Mouse (Mus musculus): ENCODE results near the gene Ubac2. TPM values are rescaled to one million over a fixed set of nuclear protein-coding genes. Genes with fewer than 3 reads are reported as not detected.

The Ubac2 gene
- total RNA-seq, 2 experiments from 2014 or later = 31.5 to 35.8 TPM

- no peak for TF ChIP-seq CTCF (IDR thresholded peaks at IDR 0.05)
- Histone ChIP-seq H3K27ac (no peak overlapping the region), H3K4me3 (no peak overlapping the region)
- no peak for DNase-seq
- intact Hi-C loops (cut with DNase I) = no loop called here
These were observed 81.6 kb downstream of the Ubac2 start for GRCm38 (mm10) chr14:121960031-121960430.

GRCm38 (mm10) chr14:121960531-121960930 is 82.1 kb downstream of the Ubac2 start:
- H3K4me3 ChIP-seq = no peak overlapping the region
- DNase-seq = no peak
- no peak for TF ChIP-seq CTCF (IDR thresholded peaks at IDR 0.05)
- intact Hi-C loops (cut with DNase I) = no loop called here
- H3K27ac ChIP-seq = no peak overlapping the region

GRCm38 (mm10) chr14:121960997-121961396 is 82.6 kb downstream of the Ubac2 start:
- H3K4me3 ChIP-seq = no peak overlapping the region
- no peak for DNase-seq
- no peak overlapping the region for H3K27ac ChIP-seq
- no peak for TF ChIP-seq CTCF (IDR thresholded peaks at IDR 0.05)
- intact Hi-C loops (cut with DNase I) = no loop called here

GRCm38 (mm10) chr14:121961496-121962127 is 83.2 kb downstream of the Ubac2 start:
- Histone ChIP-seq H3K4me3 (peak overlapping the region; percentile 11), H3K27ac (peak overlapping the region; percentile 41; the same call in 1 of the 2 replicates)
- no peak for DNase-seq
- TF ChIP-seq CTCF (IDR thresholded peaks at IDR 0.05) = no peak
- intact Hi-C loops (cut with DNase I) = no loop called here

- DNase-seq = no peak
- H3K4me3 ChIP-seq = peak overlapping the region; percentile 11
- intact Hi-C loops (cut with DNase I) = no loop called here
- no peak for TF ChIP-seq CTCF (IDR thresholded peaks at IDR 0.05)
- H3K27ac ChIP-seq = peak overlapping the region; percentile 41; the same call in 1 of the 2 replicates
These were observed 83.9 kb downstream of the Ubac2 start for GRCm38 (mm10) chr14:121962128-121962890.

GRCm38 (mm10) chr14:121963251-121963941 is 85.0 kb downstream of the Ubac2 start:
- Histone ChIP-seq H3K4me3 (peak overlapping the region; percentile 48), H3K27ac (peak overlapping the region; percentile 13; the same call in 1 of the 2 replicates)
- intact Hi-C loops (cut with DNase I) = no loop called here
- no peak for DNase-seq
- no peak for TF ChIP-seq CTCF (IDR thresholded peaks at IDR 0.05)

- Histone ChIP-seq H3K27ac (peak overlapping the region; percentile 13; the same call in 1 of the 2 replicates), H3K4me3 (peak overlapping the region; percentile 48)
- no peak for DNase-seq
- TF ChIP-seq CTCF (IDR thresholded peaks at IDR 0.05) = no peak
- intact Hi-C loops (cut with DNase I) = no loop called here
These were observed 85.5 kb downstream of the Ubac2 start for GRCm38 (mm10) chr14:121963942-121964335.

GRCm38 (mm10) chr14:121964990-121965389 is 86.6 kb downstream of the Ubac2 start, which contains the start of gene Gpr183:
TSS of gene Gpr183 (minus strand) at chr14:121965195.
- peak within 1 kb of the TSS; percentile 48 for H3K4me3 ChIP-seq
- intact Hi-C loops (cut with DNase I) = no loop called here
- TF ChIP-seq CTCF (IDR thresholded peaks at IDR 0.05) = no peak
- no peak for DNase-seq
- peak within 1 kb of the TSS; percentile 13; the same call in 1 of the 2 replicates for H3K27ac ChIP-seq

- no peak overlapping the region for H3K27ac ChIP-seq
- H3K4me3 ChIP-seq = no peak overlapping the region
- intact Hi-C loops (cut with DNase I) = no loop called here
- no peak for DNase-seq
- no peak for TF ChIP-seq CTCF (IDR thresholded peaks at IDR 0.05)
These were observed 87.0 kb downstream of the Ubac2 start for GRCm38 (mm10) chr14:121965461-121965860.

GRCm38 (mm10) chr14:121967095-121967494 is 88.7 kb downstream of the Ubac2 start:
- TF ChIP-seq CTCF (IDR thresholded peaks at IDR 0.05) = no peak
- intact Hi-C loops (cut with DNase I) = no loop called here
- no peak overlapping the region for H3K27ac ChIP-seq
- H3K4me3 ChIP-seq = no peak overlapping the region
- no peak for DNase-seq

GRCm38 (mm10) chr14:121970402-121970801 is 92.0 kb downstream of the Ubac2 start:
- intact Hi-C loops (cut with DNase I) = no loop called here
- TF ChIP-seq CTCF (IDR thresholded peaks at IDR 0.05) = no peak
- DNase-seq = no peak
- Histone ChIP-seq H3K27ac (no peak overlapping the region), H3K4me3 (no peak overlapping the region)

GRCm38 (mm10) chr14:121973114-121973513 is 94.7 kb downstream of the Ubac2 start:
- DNase-seq = no peak
- intact Hi-C loops (cut with DNase I) = no loop called here
- no peak overlapping the region for H3K27ac ChIP-seq
- no peak for TF ChIP-seq CTCF (IDR thresholded peaks at IDR 0.05)
- no peak overlapping the region for H3K4me3 ChIP-seq

GRCm38 (mm10) chr14:121981531-121981930 is 103.1 kb downstream of the Ubac2 start:
- no peak for TF ChIP-seq CTCF (IDR thresholded peaks at IDR 0.05)
- no peak for DNase-seq
- H3K4me3 ChIP-seq = no peak overlapping the region
- no peak overlapping the region for H3K27ac ChIP-seq
- intact Hi-C loops (cut with DNase I) = no loop called here
